Mouse (Mus musculus) MEL (cell line): ENCODE results near the gene Morn1. TPM values are rescaled to one million over a fixed set of nuclear protein-coding genes. Genes with fewer than 3 reads are reported as not detected.

Experiments used
- DNase-seq: peaks from one replicate; pipeline ENCODE4 v3.0.0; 2011; ENCODE audit warnings: low read depth, low spot score
- H3K27ac ChIP-seq: 2 replicates; pipeline ENCODE4 v1.5.1; 2012; ENCODE audit warnings: low read depth, mild to moderate bottlenecking, control low read depth, low read length, moderate library complexity; ENCODE audit not compliant: control insufficient read depth
- H3K27me3 ChIP-seq, 2 experiments: fragments of 150-350 bp in 1 of 2; sonication (generic) in 1 of 2; 2 replicates each; pipeline ENCODE4 v1.6.1; 2012; ENCODE audit warnings: low read length in 2 of 2, mild to moderate bottlenecking in 2 of 2, improper control_type of control experiment in 1 of 2, moderate library complexity in 1 of 2; ENCODE audit not compliant: insufficient read depth in 2 of 2, control insufficient read depth in 1 of 2
- H3K36me3 ChIP-seq, 2 experiments: 2 replicates each; pipeline ENCODE4 v1.6.1; 2012 to 2014; ENCODE audit warnings: low read length in 2 of 2, improper control_type of control experiment in 1 of 2, inconsistent platforms in 1 of 2, mild to moderate bottlenecking in 1 of 2; ENCODE audit not compliant: insufficient read depth in 2 of 2, control insufficient read depth in 1 of 2
- H3K4me1 ChIP-seq, 2 experiments: fragments of 150-350 bp in 1 of 2; sonication (generic) in 1 of 2; 2 replicates each; pipeline ENCODE4 v1.6.1; 2012; ENCODE audit warnings: low read length in 2 of 2, improper control_type of control experiment in 1 of 2, mild to moderate bottlenecking in 1 of 2; ENCODE audit not compliant: insufficient read depth in 2 of 2, control insufficient read depth in 1 of 2
- H3K4me3 ChIP-seq, 2 experiments: fragments of 150-350 bp in 1 of 2; sonication (generic) in 1 of 2; 2 replicates each; pipeline ENCODE4 v1.5.1; 2012; ENCODE audit warnings: low read depth in 2 of 2, low read length in 2 of 2, mild to moderate bottlenecking in 2 of 2, moderate library complexity in 2 of 2, control low read depth in 1 of 2, improper control_type of control experiment in 1 of 2; ENCODE audit not compliant: control insufficient read depth in 1 of 2, insufficient read depth in 1 of 2
- H3K79me2 ChIP-seq: 2 replicates; pipeline ENCODE4 v1.6.1; 2012; ENCODE audit warnings: mild to moderate bottlenecking, low read length, moderate library complexity; ENCODE audit not compliant: control insufficient read depth, poor library complexity, insufficient read depth
- H3K9ac ChIP-seq: 2 replicates; pipeline ENCODE4 v1.6.1; 2012; ENCODE audit warnings: low read depth, mild to moderate bottlenecking, control low read depth, low read length, moderate library complexity; ENCODE audit not compliant: control insufficient read depth, poor library complexity, severe bottlenecking
- H3K9me3 ChIP-seq: fragments of 150-350 bp; sonication (generic); replicated peaks from 2 replicates; pipeline ENCODE4 v1.6.1; 2012; ENCODE audit warnings: mild to moderate bottlenecking, low read length, improper control_type of control experiment, moderate library complexity; ENCODE audit not compliant: insufficient read depth
- CHD1 ChIP-seq: IDR thresholded peaks from 2 replicates; pipeline ENCODE4 v1.6.1; 2012; ENCODE audit warnings: low read depth, mild to moderate bottlenecking, inconsistent platforms, low read length, improper control_type of control experiment
- CHD2 ChIP-seq: IDR thresholded peaks from 2 replicates; pipeline ENCODE4 v1.6.1; 2011; ENCODE audit warnings: low read length, improper control_type of control experiment
- CTCF ChIP-seq, 3 experiments: IDR thresholded peaks in 2 of 3; conservative IDR thresholded peaks in 1 of 3; 2 replicates each; pipeline ENCODE4 v1.5.1; 2011 to 2012; ENCODE audit warnings: low read length in 3 of 3, low read depth in 2 of 3, mild to moderate bottlenecking in 2 of 3, improper control_type of control experiment in 1 of 3, inconsistent platforms in 1 of 3, mixed read lengths in 1 of 3, moderate library complexity in 1 of 3; ENCODE audit not compliant: control insufficient read depth in 1 of 3, insufficient read depth in 1 of 3, poor library complexity in 1 of 3, severe bottlenecking in 1 of 3
- ELF1 ChIP-seq: IDR thresholded peaks from 2 replicates; pipeline ENCODE4 v1.6.1; 2014; ENCODE audit warnings: low read depth, mild to moderate bottlenecking, inconsistent platforms, low read length, improper control_type of control experiment, moderate library complexity
- EP300 ChIP-seq, 2 experiments: IDR thresholded peaks; 2 replicates each; pipeline ENCODE4 v1.6.1; 2011; ENCODE audit warnings: improper control_type of control experiment in 2 of 2, low read length in 2 of 2, low read depth in 1 of 2, mild to moderate bottlenecking in 1 of 2
- ETS1 ChIP-seq: IDR thresholded peaks from 2 replicates; pipeline ENCODE4 v1.6.1; 2012; ENCODE audit warnings: low read depth, mild to moderate bottlenecking, inconsistent platforms, low read length, improper control_type of control experiment, moderate library complexity
- GABPA ChIP-seq: IDR thresholded peaks from 2 replicates; pipeline ENCODE4 v1.6.1; 2012; ENCODE audit warnings: low read depth, mild to moderate bottlenecking, inconsistent platforms, low read length, improper control_type of control experiment, moderate library complexity
- GATA1 ChIP-seq: IDR thresholded peaks from 2 replicates; pipeline ENCODE4 v1.6.1; 2011; ENCODE audit warnings: low read depth, low read length, improper control_type of control experiment
- HCFC1 ChIP-seq: IDR thresholded peaks from 2 replicates; pipeline ENCODE4 v1.6.1; 2012; ENCODE audit warnings: low read depth, mild to moderate bottlenecking, inconsistent platforms, low read length, improper control_type of control experiment, moderate library complexity
- JUND ChIP-seq: IDR thresholded peaks from 2 replicates; pipeline ENCODE4 v1.6.1; 2011; ENCODE audit warnings: low read depth, mild to moderate bottlenecking, improper control_type of control experiment, low read length
- MAFK ChIP-seq: IDR thresholded peaks from 2 replicates; pipeline ENCODE4 v1.6.1; 2011; ENCODE audit warnings: low read depth, mild to moderate bottlenecking, low read length, improper control_type of control experiment, borderline replicate concordance
- MAX ChIP-seq: IDR thresholded peaks from 2 replicates; pipeline ENCODE4 v1.6.1; 2011; ENCODE audit warnings: low read length, improper control_type of control experiment
- MAZ ChIP-seq: IDR thresholded peaks from 2 replicates; pipeline ENCODE4 v1.6.1; 2012; ENCODE audit warnings: low read depth, mild to moderate bottlenecking, inconsistent platforms, low read length, improper control_type of control experiment
- MEF2A ChIP-seq: IDR thresholded peaks from 2 replicates; pipeline ENCODE4 v1.6.1; 2014; ENCODE audit warnings: low read depth, mild to moderate bottlenecking, inconsistent platforms, low read length, improper control_type of control experiment; ENCODE audit not compliant: poor library complexity, insufficient replicate concordance, severe bottlenecking; ENCODE audit errors: extremely low read depth
- MYB ChIP-seq: IDR thresholded peaks from 2 replicates; pipeline ENCODE4 v1.6.1; 2011; ENCODE audit warnings: mild to moderate bottlenecking, low read depth, low read length, improper control_type of control experiment
- POLR2AphosphoS5 ChIP-seq: IDR thresholded peaks from 2 replicates; pipeline ENCODE4 v1.6.1; 2012; ENCODE audit warnings: low read depth, borderline replicate concordance, mild to moderate bottlenecking, inconsistent platforms, low read length, moderate library complexity, mixed read lengths
- SMC3 ChIP-seq: IDR thresholded peaks from 2 replicates; pipeline ENCODE4 v1.6.1; 2011; ENCODE audit warnings: low read depth, low read length, improper control_type of control experiment
- TAL1 ChIP-seq: IDR thresholded peaks from 2 replicates; pipeline ENCODE4 v1.6.1; 2012; ENCODE audit warnings: mild to moderate bottlenecking, inconsistent platforms, low read length, moderate library complexity, mixed read lengths
- TCF12 ChIP-seq: IDR thresholded peaks from 2 replicates; pipeline ENCODE4 v1.6.1; 2014; ENCODE audit warnings: low read depth, mild to moderate bottlenecking, inconsistent platforms, low read length, improper control_type of control experiment, moderate library complexity
- ZKSCAN1 ChIP-seq: IDR thresholded peaks from 2 replicates; pipeline ENCODE4 v1.6.1; 2012; ENCODE audit warnings: low read depth, mild to moderate bottlenecking, inconsistent platforms, low read length, improper control_type of control experiment, moderate library complexity
- ZMIZ1 ChIP-seq: IDR thresholded peaks from 2 replicates; pipeline ENCODE4 v1.6.1; 2012; ENCODE audit warnings: low read depth, mild to moderate bottlenecking, inconsistent platforms, low read length, improper control_type of control experiment, moderate library complexity
- polyA plus RNA-seq, 2 experiments: library from polyadenylated mRNA; stranded (reverse) in 1 of 2; unstranded in 1 of 2; fragments of >175 nt in 1 of 2; fragments of >200 nt in 1 of 2; gene quantifications; 2 replicates each; pipeline versions ENCODE4 v1.2.1 to v1.2.4; 2012; ENCODE audit warnings: low replicate concordance in 2 of 2, low read depth in 1 of 2; ENCODE audit not compliant: insufficient read length in 2 of 2, insufficient read depth in 1 of 2, missing spikeins in 1 of 2
- total RNA-seq: library from RNA; depleted of rRNA; stranded (reverse); fragments of 300-350 nt; gene quantifications from 2 replicates; pipeline ENCODE4 v1.2.3, GENCODE M21; 2012

The Morn1 gene
- total and polyA plus RNA-seq, 3 experiments = 4.1 to 4.4 TPM; not detected in 1

- H3K27me3 ChIP-seq = no peaks in the 10 kb centered on the region
- H3K36me3 ChIP-seq = peaks cover 0 to 20% of the 10 kb centered on the region in 2 experiments; a peak in 2 of 4 replicates
- H3K4me1 ChIP-seq = peaks cover 16 to 47% of the 10 kb centered on the region in 2 experiments
- H3K27ac ChIP-seq = no peak overlapping the region
- no peak overlapping the region for H3K9ac ChIP-seq
- DNase-seq = no peak
- no peak overlapping the region for H3K4me3 ChIP-seq
- H3K79me2 ChIP-seq = no peaks in the 10 kb centered on the region
- H3K9me3 ChIP-seq = no peaks in the 10 kb centered on the region
- peak in 1 of 3 experiments; percentile 23; a peak in 1 of 6 replicates for TF ChIP-seq CTCF (IDR thresholded peaks at IDR 0.05 in 2 of 3, conservative IDR thresholded peaks at IDR 0.05 in 1 of 3; ENCODE audit: control insufficient read depth in 1 of 3, insufficient read depth in 1 of 3, low read depth in 2 of 3, low read length in 3 of 3, poor library complexity in 1 of 3, severe bottlenecking in 1 of 3)
- no peak for TF ChIP-seq MEF2A
Observed at GRCm38 (mm10) chr4:155123868-155124534, 37.6 kb downstream of the Morn1 start.

DNA sequence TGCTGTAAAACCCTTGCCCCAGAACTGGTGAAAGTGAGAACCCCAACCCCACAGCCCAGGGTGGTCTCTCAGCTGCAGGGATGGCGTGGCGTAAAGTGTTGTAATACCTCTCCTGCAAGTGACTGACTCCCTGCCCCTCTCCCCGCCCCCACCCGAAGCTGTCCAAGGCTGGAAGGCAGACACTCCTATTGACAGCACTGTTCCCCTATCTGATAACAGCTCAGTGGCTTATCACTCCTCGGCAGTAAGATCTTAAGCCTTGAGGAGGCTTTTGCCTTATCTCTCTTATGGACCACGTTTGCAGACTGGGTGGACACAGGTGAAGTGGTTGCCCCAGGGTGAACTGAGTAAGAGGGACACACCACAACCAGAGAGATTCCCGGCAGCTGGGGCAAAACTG lies 38.9 kb downstream of the Morn1 start:
- no peak for TF ChIP-seq ELF1
- TF ChIP-seq MAZ = 0 out of 2 replicates have a peak, but pooled peaks have one; percentile 25
- TF ChIP-seq MAX = no peak
- TF ChIP-seq CHD1 = no peak
- no peak for TF ChIP-seq ZMIZ1
- peak; percentile 76 for TF ChIP-seq GATA1
- 0 out of 2 replicates have a peak, but pooled peaks have one; percentile 23 for TF ChIP-seq ETS1
- TF ChIP-seq CHD2 = no peak
- TF ChIP-seq TCF12 = peak; percentile 67
- no peak for TF ChIP-seq POLR2AphosphoS5
- TF ChIP-seq EP300 (IDR thresholded peaks at IDR 0.05; ENCODE audit: low read depth in 1 of 2, low read length in 2 of 2) = peak in 1 of 2 experiments; percentile 60; a peak in 3 of 4 replicates
- H3K79me2 ChIP-seq = no peaks in the 10 kb centered on the region
- H3K4me1 ChIP-seq = peaks cover 14 to 42% of the 10 kb centered on the region in 2 experiments
- no peak for DNase-seq
- H3K27ac ChIP-seq = no peak overlapping the region
- H3K27me3 ChIP-seq = no peaks in the 10 kb centered on the region
- no peaks in the 10 kb centered on the region for H3K9me3 ChIP-seq
- no peak overlapping the region for H3K4me3 ChIP-seq
- no peak overlapping the region for H3K9ac ChIP-seq
- peaks cover 0 to 17% of the 10 kb centered on the region in 2 experiments; a peak in 2 of 4 replicates for H3K36me3 ChIP-seq

DNA sequence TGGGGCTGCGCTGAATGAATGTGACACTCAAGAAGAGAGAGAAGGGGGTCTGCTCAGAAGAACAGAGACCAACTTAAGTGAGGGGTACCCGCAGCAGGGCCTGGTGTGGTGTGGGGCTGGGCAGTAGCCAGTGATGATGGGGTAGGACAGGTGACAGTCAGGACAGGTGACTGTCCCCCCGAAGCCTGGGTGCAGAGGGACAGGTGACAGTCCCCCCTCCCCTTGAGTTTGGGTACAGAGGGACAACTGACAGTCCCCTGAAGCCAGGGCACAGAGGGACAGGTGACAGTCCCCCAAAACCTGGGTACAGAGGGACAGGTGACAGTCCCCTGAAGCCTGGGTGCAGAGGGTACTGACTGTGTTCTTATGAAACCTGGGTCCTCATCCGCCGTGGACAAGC lies 39.8 kb downstream of the Morn1 start:
- Histone ChIP-seq H3K79me2 (no peaks in the 10 kb centered on the region), H3K4me1 (peaks cover 8 to 33% of the 10 kb centered on the region in 2 experiments; a peak in 3 of 4 replicates), H3K9me3 (no peaks in the 10 kb centered on the region), H3K4me3 (no peak overlapping the region), H3K27ac (no peak overlapping the region), H3K36me3 (peaks cover 0 to 10% of the 10 kb centered on the region in 2 experiments; a peak in 2 of 4 replicates), H3K9ac (no peak overlapping the region), H3K27me3 (no peaks in the 10 kb centered on the region)
- no peak for DNase-seq
- no peak for TF ChIP-seq JUND
- TF ChIP-seq MYB = no peak
- no peak for TF ChIP-seq TAL1
- no peak for TF ChIP-seq GABPA
- no peak for TF ChIP-seq EP300 (IDR thresholded peaks at IDR 0.05; ENCODE audit: low read depth in 1 of 2, low read length in 2 of 2)
- no peak for TF ChIP-seq MAFK
- TF ChIP-seq ETS1 = no peak
- no peak for TF ChIP-seq SMC3
- no peak for TF ChIP-seq ZKSCAN1
- TF ChIP-seq HCFC1 = no peak
